Mouse (Mus musculus) liver, embryonic 12.5 days (tissue): ENCODE measurements around the gene Sobp. TPM values are rescaled to one million over a fixed set of nuclear protein-coding genes. Genes with fewer than 3 reads are reported as not detected.

Experiments
- ATAC-seq: fragments of 200-750 bp; cut with Nextera tagmentation; 2 replicates; pipeline ENCODE4 v1.8.0; 2017; ENCODE audit warnings: moderate number of reproducible peaks, mild to moderate bottlenecking, moderate library complexity
- H3K27ac ChIP-seq: fragments of 300-500 bp; sonication (generic); 2 replicates; pipeline ENCODE4 v1.5.1; 2016; ENCODE audit warnings: mild to moderate bottlenecking
- H3K27me3 ChIP-seq: fragments of 300-500 bp; sonication (generic); replicated peaks from 2 replicates; pipeline ENCODE4 v1.6.1; 2016; ENCODE audit warnings: mild to moderate bottlenecking, moderate library complexity
- H3K36me3 ChIP-seq: fragments of 300-500 bp; sonication (generic); 2 replicates; pipeline ENCODE4 v1.6.1; 2016; ENCODE audit warnings: mild to moderate bottlenecking, moderate library complexity
- H3K4me1 ChIP-seq: fragments of 300-500 bp; sonication (generic); 2 replicates; pipeline ENCODE4 v1.6.1; 2016
- H3K4me2 ChIP-seq: fragments of 300-500 bp; sonication (generic); 2 replicates; pipeline ENCODE4 v1.6.1; 2016; ENCODE audit warnings: mild to moderate bottlenecking, moderate library complexity
- H3K4me3 ChIP-seq: fragments of 300-500 bp; sonication (generic); 2 replicates; pipeline ENCODE4 v1.5.1; 2016; ENCODE audit warnings: mild to moderate bottlenecking, moderate library complexity
- H3K9ac ChIP-seq: fragments of 300-500 bp; sonication (generic); 2 replicates; pipeline ENCODE4 v1.6.1; 2016; ENCODE audit warnings: mild to moderate bottlenecking, moderate library complexity
- H3K9me3 ChIP-seq: fragments of 300-500 bp; sonication (generic); replicated peaks from 2 replicates; pipeline ENCODE4 v1.6.1; 2016; ENCODE audit warnings: mild to moderate bottlenecking, moderate library complexity
- WGBS: fragments of 180-500 bp; shearing (Covaris S2); methylation state at CpG from one replicate; pipeline ENCODE4 v1.1.7; 2016; ENCODE audit not compliant: insufficient replicate concordance; 5-methylcytosine and 5-hydroxymethylcytosine counted together
- polyA plus RNA-seq: library from polyadenylated mRNA; unstranded; fragments of >200 nt; fragmentation: Nextera tagmentation; extraction: Ambion mirVana; gene quantifications from 2 replicates; pipeline ENCODE4 v1.2.1, GENCODE M21; 2016

The Sobp gene
- polyA plus RNA-seq, 1 experiment from 2014 or later: 0.04 TPM

DNA sequence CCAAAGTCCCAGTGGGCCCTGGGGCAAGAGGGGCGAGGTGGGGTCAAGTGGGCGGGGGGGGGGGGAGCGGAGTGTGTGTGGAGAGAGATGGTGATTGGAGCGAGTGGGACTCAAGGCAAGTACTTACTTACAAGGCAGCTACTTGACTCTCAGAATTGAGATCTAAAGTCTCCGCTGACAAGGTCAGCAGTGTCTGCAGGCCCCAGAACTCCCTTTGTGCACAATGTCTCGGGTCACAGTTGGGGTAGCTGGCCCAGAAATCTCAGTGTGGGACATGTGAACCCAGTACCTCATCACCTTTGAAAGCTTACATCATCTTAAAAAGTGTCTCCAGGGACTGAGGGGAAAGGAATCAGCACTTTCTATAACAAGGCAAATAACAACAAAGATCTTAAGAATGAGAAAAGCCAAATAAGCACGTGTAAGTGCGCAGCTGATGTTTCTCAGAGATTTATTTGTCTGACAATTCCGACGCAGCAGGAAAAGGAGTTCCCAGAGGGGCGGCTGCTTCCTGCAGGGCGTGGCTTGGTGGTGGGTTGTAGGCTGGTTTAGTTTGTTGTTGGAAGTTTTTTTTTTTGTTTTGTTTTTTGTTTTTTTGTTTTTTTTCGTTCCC lies 172.2 kb downstream of the Sobp start:
- Histone ChIP-seq H3K4me2 (peak overlapping the region; percentile 66), H3K9ac (no peak overlapping the region), H3K9me3 (no peaks in the 10 kb centered on the region), H3K27ac (no peak overlapping the region), H3K36me3 (no peaks in the 10 kb centered on the region), H3K4me3 (peak overlapping the region; percentile 41; the same call in 1 of the 2 replicates), H3K27me3 (peaks cover 42% of the 10 kb centered on the region), H3K4me1 (no peaks in the 10 kb centered on the region)
- WGBS: 12% methylated on average over 13 of the region's 13 CpGs
- ATAC-seq: no peak

DNA sequence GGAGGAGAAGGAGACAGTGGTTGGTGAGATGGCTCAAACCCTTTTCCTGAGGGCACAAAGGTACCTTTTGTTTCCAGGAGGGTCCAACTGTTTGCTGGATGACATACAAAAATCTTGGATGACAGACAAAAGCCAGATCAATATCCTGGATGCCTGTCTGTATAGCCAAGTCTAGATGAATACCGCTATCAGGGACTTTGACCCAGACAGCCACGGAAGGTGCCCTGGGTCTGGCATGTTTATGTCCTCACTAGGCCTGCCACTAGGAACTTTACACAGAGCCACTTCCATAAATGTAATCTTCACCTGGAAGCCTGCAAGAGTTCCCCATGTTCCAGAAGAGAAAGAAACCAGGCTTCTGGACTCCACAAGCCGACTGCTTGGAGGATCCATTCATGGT lies 172.9 kb downstream of the Sobp start:
- H3K36me3 ChIP-seq: no peaks in the 10 kb centered on the region
- H3K4me1 ChIP-seq: no peaks in the 10 kb centered on the region
- 66% methylated on average over 3 of the region's 3 CpGs for WGBS
- no peak overlapping the region for H3K27ac ChIP-seq
- no peak overlapping the region for H3K4me3 ChIP-seq
- no peak overlapping the region for H3K9ac ChIP-seq
- no peak for ATAC-seq
- no peak overlapping the region for H3K4me2 ChIP-seq
- no peaks in the 10 kb centered on the region for H3K9me3 ChIP-seq
- H3K27me3 ChIP-seq: peaks cover 42% of the 10 kb centered on the region

DNA sequence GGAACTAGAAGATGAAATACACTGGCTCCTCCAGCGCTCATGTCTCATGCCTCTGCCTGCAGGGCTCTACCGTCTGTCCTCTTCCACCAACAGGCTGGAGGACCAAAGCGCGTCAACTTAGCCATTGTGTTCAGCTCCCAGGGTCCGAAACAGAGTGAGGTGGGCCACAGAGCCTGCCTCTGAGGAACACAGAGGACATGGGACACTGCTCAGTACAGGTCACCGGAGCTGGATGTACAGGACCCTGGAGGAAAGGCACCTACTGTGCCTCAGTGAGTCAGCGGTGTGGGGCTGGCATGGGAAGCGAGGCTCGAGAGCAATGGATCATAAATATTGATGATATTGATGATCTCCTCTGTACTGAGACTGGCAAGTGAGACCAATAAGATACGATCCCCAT lies 175.0 kb downstream of the Sobp start:
- Histone ChIP-seq H3K9me3 (no peaks in the 10 kb centered on the region), H3K4me1 (no peaks in the 10 kb centered on the region), H3K9ac (no peak overlapping the region), H3K27me3 (peaks cover 47% of the 10 kb centered on the region), H3K36me3 (no peaks in the 10 kb centered on the region), H3K4me2 (no peak overlapping the region), H3K27ac (no peak overlapping the region), H3K4me3 (no peak overlapping the region)
- WGBS: 80% methylated on average over 10 of the region's 10 CpGs
- no peak for ATAC-seq

DNA sequence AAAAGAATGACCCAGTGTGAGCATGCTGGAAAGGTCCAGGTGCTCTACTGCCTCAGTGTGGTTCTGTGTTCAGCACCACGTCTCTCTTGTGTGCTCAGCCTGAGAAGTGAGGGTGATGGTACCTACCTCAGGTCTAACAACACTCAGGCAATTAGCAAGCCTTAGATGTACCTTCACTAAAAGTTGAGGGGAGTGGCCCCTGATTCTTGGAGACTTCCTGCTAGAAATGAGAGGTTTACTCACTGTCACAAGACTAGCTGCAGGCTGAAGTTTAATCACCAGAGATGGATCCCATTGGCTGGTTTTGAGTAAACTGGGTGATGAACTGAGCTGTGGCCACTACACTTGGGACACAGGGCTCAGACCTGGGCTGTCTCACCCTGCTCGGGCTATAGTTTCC lies 177.1 kb downstream of the Sobp start:
- Histone ChIP-seq H3K36me3 (no peaks in the 10 kb centered on the region), H3K4me3 (no peak overlapping the region), H3K27me3 (peaks cover 50% of the 10 kb centered on the region), H3K9ac (no peak overlapping the region), H3K4me2 (no peak overlapping the region), H3K27ac (no peak overlapping the region), H3K4me1 (no peaks in the 10 kb centered on the region), H3K9me3 (no peaks in the 10 kb centered on the region)
- no peak for ATAC-seq
- 53% methylated on average over 2 of the region's 2 CpGs for WGBS

DNA sequence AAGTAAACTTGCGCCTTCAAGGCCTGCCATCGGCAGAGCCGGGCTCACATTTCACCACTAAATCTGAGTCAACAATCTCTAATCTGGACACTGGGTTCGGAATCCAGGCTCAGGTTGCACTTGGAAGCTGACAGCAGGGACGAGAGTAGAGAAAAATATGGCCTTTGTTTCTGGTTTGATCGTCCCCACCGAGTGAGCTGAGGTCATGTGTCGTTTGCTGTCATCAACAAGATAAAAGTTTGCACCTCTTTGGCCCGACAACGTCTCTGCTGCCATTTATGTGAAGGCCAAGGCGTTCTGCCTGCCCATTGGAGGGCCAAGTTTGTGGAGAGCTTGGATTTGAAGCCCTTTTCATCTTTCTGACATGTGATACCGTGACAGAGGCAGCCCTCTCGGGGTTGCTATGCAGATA lies 178.8 kb downstream of the Sobp start:
- H3K27me3 ChIP-seq: peaks cover 52% of the 10 kb centered on the region
- no peaks in the 10 kb centered on the region for H3K9me3 ChIP-seq
- no peak overlapping the region for H3K4me3 ChIP-seq
- no peak overlapping the region for H3K4me2 ChIP-seq
- no peak overlapping the region for H3K27ac ChIP-seq
- no peaks in the 10 kb centered on the region for H3K4me1 ChIP-seq
- WGBS: 46% methylated on average over 13 of the region's 13 CpGs
- H3K9ac ChIP-seq: no peak overlapping the region
- H3K36me3 ChIP-seq: no peaks in the 10 kb centered on the region
- no peak for ATAC-seq

DNA sequence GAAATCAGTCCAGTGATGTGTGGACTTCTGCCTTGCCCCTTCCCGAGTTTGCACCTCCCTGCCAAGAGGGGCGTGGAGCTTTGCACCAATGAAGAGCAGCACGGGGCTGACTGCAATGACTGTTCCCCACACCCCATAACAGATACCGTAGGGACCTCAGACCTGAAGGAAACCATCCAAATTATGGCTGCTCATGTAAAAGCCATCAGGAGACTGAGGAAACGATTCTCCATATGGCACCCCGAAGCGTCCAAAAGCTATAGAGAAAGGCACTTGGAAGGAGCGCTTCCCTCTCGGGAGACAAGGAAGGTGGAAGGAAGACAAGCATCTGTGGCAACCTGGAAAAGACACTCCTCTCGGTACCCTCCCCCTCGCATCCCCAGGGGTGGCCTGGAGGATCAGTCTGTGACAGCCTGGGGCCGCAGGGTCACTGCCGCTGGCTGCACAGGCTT lies 180.0 kb downstream of the Sobp start:
- no peak overlapping the region for H3K27ac ChIP-seq
- no peak for ATAC-seq
- H3K9ac ChIP-seq: no peak overlapping the region
- no peaks in the 10 kb centered on the region for H3K4me1 ChIP-seq
- H3K9me3 ChIP-seq: no peaks in the 10 kb centered on the region
- H3K36me3 ChIP-seq: no peaks in the 10 kb centered on the region
- no peak overlapping the region for H3K4me2 ChIP-seq
- H3K4me3 ChIP-seq: no peak overlapping the region
- peaks cover 48% of the 10 kb centered on the region for H3K27me3 ChIP-seq
- 28% methylated on average over 13 of the region's 13 CpGs for WGBS

DNA sequence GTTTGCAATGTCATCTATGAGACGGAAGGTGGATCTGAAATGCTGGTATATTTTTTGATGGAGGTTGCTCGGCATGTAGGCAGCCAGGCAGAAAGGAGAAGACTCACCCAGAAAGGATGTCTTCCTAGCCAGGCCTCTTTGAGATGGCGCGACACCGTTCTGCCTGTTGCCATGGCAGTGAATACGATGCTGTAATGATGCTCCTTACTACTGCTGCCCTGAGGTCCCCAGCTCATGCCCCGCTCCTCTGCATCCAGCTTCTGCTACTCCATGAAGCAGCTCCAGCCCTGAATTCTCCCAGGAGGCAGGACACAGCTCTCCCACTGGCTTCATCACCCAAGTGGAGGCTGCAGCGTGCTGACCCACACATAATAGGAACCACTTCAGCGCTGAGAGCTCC lies 183.3 kb downstream of the Sobp start:
- no peaks in the 10 kb centered on the region for H3K9me3 ChIP-seq
- 65% methylated on average over 9 of the region's 9 CpGs for WGBS

DNA sequence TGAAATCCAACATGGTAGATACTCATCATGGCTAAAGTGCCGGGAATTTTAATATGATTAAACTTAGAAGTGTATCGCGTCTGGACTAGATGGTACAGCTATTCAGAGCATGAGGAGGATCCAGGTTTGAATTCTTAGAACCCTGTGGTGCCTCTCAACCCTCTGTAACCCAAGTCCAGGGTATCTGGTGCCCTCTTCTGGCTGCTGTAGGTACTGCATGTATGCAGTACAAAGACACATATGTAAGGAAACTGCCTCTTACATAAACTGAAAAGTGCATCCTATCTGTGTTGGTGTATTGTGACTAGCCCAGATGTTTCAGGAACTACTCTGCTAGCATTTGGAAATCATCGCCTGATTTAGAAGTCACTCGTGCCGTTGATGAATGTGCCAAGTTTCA lies 184.4 kb downstream of the Sobp start:
- no peaks in the 10 kb centered on the region for H3K9me3 ChIP-seq
- H3K27me3 ChIP-seq: peaks cover 48% of the 10 kb centered on the region
- H3K27ac ChIP-seq: no peak overlapping the region
- 15% methylated on average over 6 of the region's 6 CpGs for WGBS
- no peak overlapping the region for H3K4me2 ChIP-seq
- H3K4me3 ChIP-seq: no peak overlapping the region
- no peak for ATAC-seq
- no peaks in the 10 kb centered on the region for H3K36me3 ChIP-seq
- H3K4me1 ChIP-seq: no peaks in the 10 kb centered on the region
- no peak overlapping the region for H3K9ac ChIP-seq

More for the DNA sequence above, 183.3 kb downstream of the Sobp start:
- no peak overlapping the region for H3K4me2 ChIP-seq
- ATAC-seq: no peak
- H3K27ac ChIP-seq: no peak overlapping the region
- no peaks in the 10 kb centered on the region for H3K36me3 ChIP-seq
- no peak overlapping the region for H3K4me3 ChIP-seq
- H3K4me1 ChIP-seq: no peaks in the 10 kb centered on the region
- no peak overlapping the region for H3K9ac ChIP-seq
- peaks cover 58% of the 10 kb centered on the region for H3K27me3 ChIP-seq

DNA sequence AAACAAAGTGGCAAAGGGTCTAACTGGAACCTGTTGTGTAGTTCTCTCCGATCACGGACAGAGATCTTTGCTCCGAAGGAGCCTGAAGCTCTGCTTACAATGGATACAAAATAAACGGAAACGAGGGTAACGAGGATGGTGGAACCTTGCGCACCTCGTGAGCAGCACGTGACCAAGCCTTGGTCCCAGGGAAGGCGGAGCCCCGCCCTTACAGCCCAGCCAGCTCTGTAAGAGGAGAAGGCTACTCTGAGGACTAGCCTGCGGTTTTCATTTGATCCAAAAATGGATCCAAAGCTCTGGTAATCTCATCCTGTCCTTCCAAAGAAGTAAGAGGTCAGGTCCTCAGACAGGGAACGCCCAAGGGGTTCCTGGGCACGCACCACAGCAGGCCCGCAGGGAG lies 185.7 kb downstream of the Sobp start:
- H3K4me3 ChIP-seq: no peak overlapping the region
- no peak overlapping the region for H3K4me2 ChIP-seq
- WGBS: 41% methylated on average over 15 of the region's 15 CpGs
- H3K4me1 ChIP-seq: no peaks in the 10 kb centered on the region
- ATAC-seq: no peak
- no peaks in the 10 kb centered on the region for H3K9me3 ChIP-seq
- H3K36me3 ChIP-seq: no peaks in the 10 kb centered on the region
- no peak overlapping the region for H3K9ac ChIP-seq
- peaks cover 36% of the 10 kb centered on the region for H3K27me3 ChIP-seq
- no peak overlapping the region for H3K27ac ChIP-seq

DNA sequence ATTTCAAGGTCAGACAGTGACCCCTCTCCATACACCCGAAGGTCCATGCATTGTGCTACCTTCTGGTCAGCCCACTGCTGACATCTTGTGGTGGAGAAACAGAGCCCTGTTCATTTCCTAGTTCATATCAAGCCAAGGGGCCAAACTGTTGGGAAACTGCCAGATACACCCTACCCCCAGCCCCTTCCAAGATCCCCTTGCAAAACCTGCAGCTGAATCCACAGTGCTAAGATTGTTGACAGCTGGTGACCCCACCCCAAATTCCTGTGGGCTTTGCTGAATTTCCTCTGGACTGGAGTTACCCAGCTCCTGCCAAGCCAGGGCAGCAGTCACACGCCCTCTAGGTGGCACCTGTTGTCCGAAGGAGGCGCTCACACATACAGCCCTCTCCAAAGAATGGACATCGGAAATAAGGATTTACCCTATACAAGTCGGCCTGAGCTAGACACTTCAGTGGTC lies 186.7 kb downstream of the Sobp start:
- 22% methylated on average over 6 of the region's 6 CpGs for WGBS
- H3K27ac ChIP-seq: no peak overlapping the region
- no peaks in the 10 kb centered on the region for H3K9me3 ChIP-seq
- H3K4me1 ChIP-seq: no peaks in the 10 kb centered on the region
- peaks cover 31% of the 10 kb centered on the region for H3K27me3 ChIP-seq
- no peak overlapping the region for H3K4me2 ChIP-seq
- no peak overlapping the region for H3K4me3 ChIP-seq
- no peak for ATAC-seq
- H3K9ac ChIP-seq: no peak overlapping the region
- H3K36me3 ChIP-seq: no peaks in the 10 kb centered on the region

DNA sequence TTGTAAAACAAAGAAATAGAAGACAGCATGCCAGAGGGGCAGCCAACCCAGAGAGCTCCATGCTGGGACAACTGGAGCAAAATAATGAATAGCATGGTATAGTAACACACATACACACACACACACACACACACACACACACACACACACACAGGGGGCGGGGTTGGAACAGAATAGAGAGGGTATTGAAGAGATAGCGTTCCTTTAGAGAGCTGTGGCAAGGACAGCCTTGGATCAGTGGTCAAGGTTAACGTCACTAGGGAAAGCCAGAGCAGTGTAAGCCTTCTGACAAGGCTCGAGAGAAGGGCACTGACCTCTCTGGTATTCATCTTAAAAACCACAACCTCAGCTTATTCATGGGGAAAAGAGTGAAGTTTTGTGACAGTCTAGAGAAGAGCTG lies 189.4 kb downstream of the Sobp start:
- no peak for ATAC-seq
- peaks cover 21% of the 10 kb centered on the region for H3K27me3 ChIP-seq
- no peak overlapping the region for H3K4me2 ChIP-seq
- 54% methylated on average over 4 of the region's 4 CpGs for WGBS
- no peaks in the 10 kb centered on the region for H3K9me3 ChIP-seq
- no peak overlapping the region for H3K9ac ChIP-seq
- no peaks in the 10 kb centered on the region for H3K36me3 ChIP-seq
- no peak overlapping the region for H3K4me3 ChIP-seq
- no peaks in the 10 kb centered on the region for H3K4me1 ChIP-seq
- H3K27ac ChIP-seq: no peak overlapping the region

DNA sequence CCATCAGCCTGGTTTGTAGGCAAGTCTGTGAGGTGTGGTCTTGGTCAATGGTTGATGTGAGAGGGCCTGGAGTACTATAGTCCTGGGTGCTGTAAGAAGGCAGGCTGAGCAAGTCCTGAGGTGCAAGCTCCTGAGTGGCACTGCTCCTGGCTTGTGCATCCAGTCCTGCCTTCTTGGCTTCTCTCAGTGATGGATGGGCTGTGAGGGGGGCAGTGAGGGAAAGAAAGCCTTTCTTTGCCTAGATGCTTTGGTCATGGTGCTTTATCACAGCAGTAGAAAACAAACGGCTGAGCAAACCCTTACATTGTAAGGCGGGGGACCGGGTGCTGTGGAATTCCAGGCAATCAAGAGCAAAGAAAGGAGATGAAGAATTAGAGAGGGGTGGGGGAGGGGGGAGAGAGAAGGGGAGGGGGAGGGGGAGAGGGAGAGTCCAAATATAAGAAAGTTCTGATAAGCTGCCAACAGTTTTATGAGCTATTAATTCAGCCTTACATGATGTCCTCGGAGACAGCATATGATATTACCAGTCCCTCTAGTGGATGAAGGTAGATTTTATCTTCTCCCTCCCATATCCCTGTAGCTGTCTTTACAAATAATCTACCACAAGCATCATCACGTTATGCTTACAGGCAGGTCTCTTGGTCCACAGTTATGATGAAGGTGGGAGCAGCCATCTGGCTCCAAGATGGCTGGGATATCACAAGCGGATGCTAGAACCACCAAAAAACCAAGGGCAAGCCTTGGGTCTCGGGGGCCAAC lies 193.2 kb downstream of the Sobp start:
- Histone ChIP-seq H3K4me3 (no peak overlapping the region), H3K36me3 (no peaks in the 10 kb centered on the region), H3K9ac (no peak overlapping the region), H3K27ac (no peak overlapping the region), H3K27me3 (peaks cover 25% of the 10 kb centered on the region), H3K4me2 (no peak overlapping the region), H3K9me3 (no peaks in the 10 kb centered on the region), H3K4me1 (no peaks in the 10 kb centered on the region)
- no peak for ATAC-seq
- WGBS: 67% methylated on average over 7 of the region's 7 CpGs
